Mouse (Mus musculus) spleen, adult 2 months (tissue): ENCODE measurements around the gene Rcsd1.

Experiments used
- CTCF ChIP-seq: fragments of 200-500 bp; IDR thresholded peaks from 2 replicates; pipeline ENCODE4 v1.5.1; 2011; ENCODE audit warnings: mild to moderate bottlenecking, inconsistent platforms; ENCODE audit not compliant: insufficient read depth, insufficient read length, insufficient replicate concordance; ENCODE audit errors: extremely low read depth
- POLR2A ChIP-seq: fragments of 200-500 bp; IDR thresholded peaks from 2 replicates; pipeline ENCODE4 v1.6.1; 2011; ENCODE audit warnings: low read depth, low read length, inconsistent platforms

DNA sequence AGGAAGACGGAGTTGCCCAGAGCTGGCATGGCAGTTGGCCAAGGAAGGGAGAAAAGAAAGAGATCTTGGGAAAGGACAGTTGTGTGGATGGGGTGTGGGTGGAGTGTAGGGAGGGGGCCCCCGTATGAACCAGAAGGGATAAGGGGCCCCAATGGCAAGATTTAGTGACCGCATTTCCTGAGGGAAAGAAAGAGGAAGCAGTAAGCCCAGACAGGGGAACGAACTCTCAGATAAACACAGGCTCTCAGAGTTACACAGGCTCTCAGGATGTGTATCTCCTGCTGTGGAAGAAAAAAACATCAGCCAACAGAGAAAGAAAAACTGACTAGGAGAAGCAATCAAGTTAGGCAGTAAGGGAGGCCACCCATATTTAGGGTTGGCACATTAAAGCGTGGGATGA lies 58.4 kb downstream of the Rcsd1 start:
- no peak for TF ChIP-seq CTCF
- TF ChIP-seq POLR2A, result no peak
